Mouse (Mus musculus): Measurements from ENCODE around the gene Dph1. TPM values are rescaled to one million over a fixed set of nuclear protein-coding genes. Genes with fewer than 3 reads are reported as not detected.
"Not testable (repeated sequence)": the region's sequence is repeated elsewhere in the genome, so short reads cannot be mapped to it uniquely, and the experiment has no call there.

Dph1 gene
- polyA plus RNA-seq, 1 experiment: 26.6 TPM

GRCm38 (mm10) chr11:75203926-75204325, 12.9 kb upstream of the Dph1 start:
- DNase-seq (ENCODE audit: low spot score): no peak

GRCm38 (mm10) chr11:75201721-75202120, 10.7 kb upstream of the Dph1 start:
- DNase-seq (ENCODE audit: low spot score): no peak

DNA sequence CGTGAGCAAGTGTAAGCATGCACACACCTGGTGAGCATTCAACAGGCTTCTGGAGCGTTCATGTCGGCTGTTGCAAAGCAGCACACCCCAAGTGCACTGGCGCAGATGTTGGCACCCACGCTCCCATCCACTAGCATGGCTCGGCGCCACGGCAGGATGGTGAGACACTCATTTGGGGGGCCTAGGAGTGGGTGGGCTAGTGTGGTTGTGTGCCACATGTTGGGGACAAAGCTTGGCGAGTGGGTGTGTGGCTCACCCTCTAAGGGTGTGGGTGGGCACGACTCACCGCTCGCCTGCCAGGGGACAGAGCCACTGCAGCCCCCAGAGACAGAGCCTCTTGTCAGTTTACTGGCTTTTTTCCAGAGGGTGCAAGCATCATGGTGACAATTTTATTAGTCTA, 9.9 kb upstream of the Dph1 start:
- no peak for DNase-seq (ENCODE audit: low spot score)

GRCm38 (mm10) chr11:75199951-75200350, 8.9 kb upstream of the Dph1 start:
- DNase-seq (ENCODE audit: low spot score): no peak

GRCm38 (mm10) chr11:75198792-75199191, 7.8 kb upstream of the Dph1 start:
- DNase-seq (ENCODE audit: low spot score): no peak

DNA sequence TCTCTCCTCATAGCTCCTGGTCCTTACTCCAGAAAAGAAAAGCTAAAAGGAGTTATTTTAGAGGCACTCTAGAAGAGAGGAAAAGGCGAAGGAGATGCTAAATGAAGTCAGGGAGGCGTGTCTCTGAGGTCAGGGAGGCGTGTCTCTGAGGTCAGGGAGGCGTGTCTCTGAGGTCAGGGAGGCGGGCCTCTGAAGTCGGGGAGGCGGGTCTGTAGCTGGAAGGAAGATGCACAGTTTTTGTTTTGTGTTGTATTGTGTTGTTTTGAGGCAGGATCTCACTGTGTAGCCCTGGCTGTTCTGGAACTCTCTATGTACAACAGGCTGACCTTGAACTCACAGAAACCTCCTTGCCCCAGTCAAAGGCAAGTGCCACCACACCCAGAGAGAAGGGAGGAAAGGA, 6.9 kb upstream of the Dph1 start:
- no peak for DNase-seq (ENCODE audit: low spot score)

- DNase-seq (ENCODE audit: low spot score): no peak
Measured at GRCm38 (mm10) chr11:75196131-75196530, 5.1 kb upstream of the Dph1 start.

DNA sequence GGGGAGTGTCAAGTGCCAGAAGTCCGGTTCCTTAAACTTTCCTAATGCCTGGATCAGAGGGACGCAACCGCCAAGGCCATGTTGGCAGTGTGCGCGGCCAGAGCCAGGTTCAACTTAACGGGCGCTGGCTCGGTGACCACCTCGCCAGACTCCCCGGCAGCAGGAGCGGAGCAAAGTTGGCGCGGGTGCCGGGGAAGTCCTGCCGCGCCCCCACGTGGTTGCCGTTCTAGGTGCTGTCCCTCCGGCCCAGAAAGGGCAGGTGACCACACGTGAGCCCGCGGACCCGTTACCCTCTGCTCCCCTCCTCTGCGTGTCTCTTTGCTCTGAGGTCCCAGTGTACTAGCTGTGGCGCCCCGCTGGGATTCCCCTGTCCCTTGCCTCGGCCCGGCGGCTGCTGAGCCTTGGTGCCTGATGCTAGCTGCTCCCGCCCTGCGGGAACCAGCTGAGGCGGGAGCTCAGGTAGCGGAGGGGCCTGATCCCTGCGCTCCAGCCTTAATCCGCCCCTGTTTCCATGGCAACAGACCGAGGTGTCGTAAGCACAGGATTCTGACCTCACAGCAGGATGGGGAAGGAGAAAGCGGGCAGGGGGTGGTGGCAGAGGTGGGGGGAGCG, 3.9 kb upstream of the Dph1 start:
- DNase-seq (ENCODE audit: low spot score): peak; percentile 53

DNA sequence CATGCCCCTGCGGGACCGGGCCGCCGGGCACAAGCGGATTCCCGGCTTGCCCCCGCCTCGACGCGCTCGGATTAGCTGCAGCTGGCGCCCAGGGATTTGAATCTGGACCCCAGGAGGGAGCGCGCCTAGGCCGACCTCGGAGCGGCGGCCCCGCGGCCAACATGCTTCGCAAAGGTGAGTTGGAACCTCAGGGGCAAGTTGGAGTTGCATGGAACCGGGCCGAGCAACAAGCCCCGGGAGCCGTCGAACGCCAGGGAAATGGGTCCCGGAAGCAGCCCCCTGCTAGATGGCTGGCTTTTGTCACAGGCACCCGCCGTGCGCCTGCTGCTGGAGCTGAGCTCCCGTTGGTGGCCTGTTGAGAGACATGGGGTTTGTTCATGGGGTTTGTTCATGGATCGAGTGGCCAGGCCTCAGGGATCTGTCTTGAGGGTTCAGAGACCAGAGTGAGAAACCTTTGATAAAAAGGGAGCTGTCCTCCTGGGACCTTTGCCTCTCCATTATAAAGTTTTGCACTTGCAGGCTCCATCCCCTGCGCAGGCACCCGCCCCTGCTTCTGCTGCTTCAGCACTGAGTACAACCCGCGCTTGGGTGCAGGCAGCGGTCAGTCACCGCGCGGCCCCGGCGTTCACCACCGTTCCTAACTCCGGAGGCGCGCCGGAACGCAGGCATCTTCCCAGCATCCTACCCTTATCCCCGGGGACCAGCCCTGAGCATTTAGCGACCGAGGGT, 3.2 kb upstream of the Dph1 start:
- DNase-seq (ENCODE audit: low spot score): no peak

- DNase-seq (ENCODE audit: low spot score): peak; percentile 73
Measured at GRCm38 (mm10) chr11:75193256-75194071, 2.4 kb upstream of the Dph1 start, which contains the start of gene Rtn4rl1. TSS of gene Rtn4rl1 (plus strand) at chr11:75193783.

DNA sequence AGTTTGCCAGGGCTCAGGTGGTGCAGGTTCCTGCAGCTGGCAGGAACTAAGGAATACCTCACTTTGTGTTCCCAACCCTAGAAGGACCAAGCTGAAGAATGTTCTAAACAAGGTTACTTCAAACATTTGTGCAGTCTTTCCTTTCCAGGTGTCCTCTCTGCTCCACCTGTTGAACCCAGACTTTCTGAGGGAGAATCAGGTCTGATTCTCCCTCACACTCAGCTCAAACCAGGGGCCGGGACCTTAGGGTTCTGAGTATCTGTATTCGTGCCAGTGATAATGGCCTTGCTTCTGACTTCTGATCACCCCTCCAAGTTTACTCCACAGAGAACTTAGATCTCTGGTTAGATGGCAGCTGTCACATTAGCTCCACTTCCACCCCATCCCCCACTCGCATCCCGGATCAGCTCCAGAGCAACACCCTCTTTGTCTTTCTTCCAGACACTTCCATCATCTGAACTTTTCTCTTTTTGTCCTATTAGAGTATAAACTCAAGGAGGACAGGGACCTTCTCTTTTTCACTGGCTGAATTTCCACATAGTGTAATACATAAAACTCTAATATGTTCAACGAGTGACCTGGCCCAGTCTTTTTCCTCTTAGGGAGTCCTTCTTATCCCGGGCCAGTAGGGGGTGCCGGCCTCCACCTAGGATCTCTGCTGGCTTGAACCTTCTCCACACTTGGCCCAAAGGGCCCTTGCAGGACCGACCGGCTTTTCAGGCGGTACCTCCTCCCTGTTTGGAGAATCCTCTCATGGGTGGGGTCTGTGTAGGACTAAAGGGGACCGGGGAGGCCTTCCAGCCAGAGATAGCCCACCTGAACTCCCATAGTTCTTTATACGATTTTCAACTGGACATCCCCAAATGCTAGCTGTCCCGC, 1.5 kb upstream of the Dph1 start:
- DNase-seq (ENCODE audit: low spot score): peak; percentile 59

- no peak for DNase-seq (ENCODE audit: low spot score)
Measured at GRCm38 (mm10) chr11:75191841-75192240, 800 bp upstream of the Dph1 start.

DNA sequence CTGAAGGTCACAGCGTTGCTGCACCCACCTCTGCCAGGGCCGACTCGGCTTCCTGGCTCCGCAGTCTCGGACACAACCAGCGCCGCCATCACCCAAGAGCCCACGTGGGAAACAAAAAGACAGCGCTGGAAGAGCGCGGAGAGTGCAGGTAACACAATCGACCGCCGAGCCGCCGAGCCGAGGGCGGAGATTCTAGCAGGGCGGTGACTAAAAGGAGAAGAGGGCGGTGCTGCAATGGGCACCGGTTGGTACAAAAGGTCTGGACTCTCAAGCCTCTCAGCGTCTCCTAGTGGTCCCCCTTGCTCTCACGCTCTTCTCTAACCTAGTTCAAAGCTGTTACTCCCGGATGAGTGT, 693 bp downstream of the Dph1 start:
- DNase-seq (ENCODE audit: low spot score): peak; percentile 51

- no peak for DNase-seq (ENCODE audit: low spot score)
Measured at GRCm38 (mm10) chr11:75189713-75190370, 1.2 kb downstream of the Dph1 start.

- no peak for DNase-seq (ENCODE audit: low spot score)
Measured at GRCm38 (mm10) chr11:75184986-75185385, 6.1 kb downstream of the Dph1 start.

GRCm38 (mm10) chr11:75184573-75184972, 6.5 kb downstream of the Dph1 start:
- DNase-seq (ENCODE audit: low spot score): no peak

- no peak for DNase-seq (ENCODE audit: low spot score)
Measured at GRCm38 (mm10) chr11:75183917-75184570, 7.0 kb downstream of the Dph1 start.

DNA sequence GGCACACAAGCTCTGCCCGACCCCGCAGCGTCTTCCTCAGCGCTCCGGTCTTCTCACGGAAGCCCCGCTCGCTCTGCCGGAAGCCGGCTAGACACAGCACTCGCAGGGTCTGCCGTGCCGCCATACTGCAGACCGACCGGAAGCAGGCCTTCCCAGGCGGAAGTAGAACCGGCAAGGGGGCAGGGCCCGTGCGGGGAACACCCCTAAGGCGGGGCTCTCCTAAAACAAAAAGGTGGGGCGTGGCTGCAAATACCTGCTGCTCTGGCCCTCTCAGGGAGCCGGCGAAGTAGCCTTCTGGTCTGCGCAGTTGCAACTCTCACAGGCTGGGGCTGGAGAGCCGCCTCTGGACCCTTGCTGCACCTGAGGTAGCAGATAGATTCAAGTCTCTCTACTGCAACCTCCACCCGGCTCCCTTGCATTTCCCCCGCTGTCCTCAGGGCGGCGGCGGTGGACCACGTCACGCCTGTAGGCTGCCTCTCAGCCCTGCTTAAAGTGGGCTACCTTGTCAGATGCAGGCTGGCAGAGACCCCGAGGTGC, 12.3 kb downstream of the Dph1 start, which contains the start of gene Ovca2:
Ovca2 (minus strand) TSS at position 164 of the 537 bp plus-strand sequence.
- peak; percentile 80 for DNase-seq (ENCODE audit: low spot score)

GRCm38 (mm10) chr11:75178011-75178410, 13.0 kb downstream of the Dph1 start:
- no peak for DNase-seq (ENCODE audit: low spot score)

- DNase-seq (ENCODE audit: low spot score): not testable (repeated sequence)
Measured at GRCm38 (mm10) chr11:75174574-75174973, 16.5 kb downstream of the Dph1 start.

Data from urinary bladder, adult 2 months (tissue).